Mouse (Mus musculus): ENCODE measurements at regions not wholly inside any gene's neighbourhood (a gene's known extent, or its start where the extent isn't known, plus 50 kb on each side); places are given as distances from the start of the nearest gene placed in this dataset.

- TF ChIP-seq POLR2A (IDR thresholded peaks at IDR 0.05; ENCODE audit: borderline replicate concordance, low read depth, low read length) = no peak
- no peak for TF ChIP-seq CTCF (IDR thresholded peaks at IDR 0.05; ENCODE audit: low read depth, low read length)
- Histone ChIP-seq H3K27ac (ENCODE audit: insufficient read depth, low read depth, low read length) (no peak overlapping the region), H3K4me1 (ENCODE audit: control insufficient read depth, insufficient read depth, low read length) (no peaks in the 10 kb centered on the region), H3K4me3 (ENCODE audit: insufficient read depth, low read length) (no peak overlapping the region)
Measured at GRCm38 (mm10) chr16:7792521-7792920, 632.4 kb downstream of the Tmem114 start.

GRCm38 (mm10) chr16:7790260-7790659, 634.7 kb downstream of the Tmem114 start:
- Histone ChIP-seq H3K4me1 (ENCODE audit: control insufficient read depth, insufficient read depth, low read length) (no peaks in the 10 kb centered on the region), H3K4me3 (ENCODE audit: insufficient read depth, low read length) (no peak overlapping the region), H3K27ac (ENCODE audit: insufficient read depth, low read depth, low read length) (no peak overlapping the region)
- no peak for TF ChIP-seq POLR2A (IDR thresholded peaks at IDR 0.05; ENCODE audit: borderline replicate concordance, low read depth, low read length)
- TF ChIP-seq CTCF (IDR thresholded peaks at IDR 0.05; ENCODE audit: low read depth, low read length) = no peak

GRCm38 (mm10) chr16:7788209-7788608, 636.7 kb downstream of the Tmem114 start:
- TF ChIP-seq CTCF (IDR thresholded peaks at IDR 0.05; ENCODE audit: low read depth, low read length) = no peak
- no peak for TF ChIP-seq POLR2A (IDR thresholded peaks at IDR 0.05; ENCODE audit: borderline replicate concordance, low read depth, low read length)
- Histone ChIP-seq H3K4me3 (ENCODE audit: insufficient read depth, low read length) (no peak overlapping the region), H3K4me1 (ENCODE audit: control insufficient read depth, insufficient read depth, low read length) (no peaks in the 10 kb centered on the region), H3K27ac (ENCODE audit: insufficient read depth, low read depth, low read length) (no peak overlapping the region)

- Histone ChIP-seq H3K4me3 (ENCODE audit: insufficient read depth, low read length) (no peak overlapping the region), H3K27ac (ENCODE audit: insufficient read depth, low read depth, low read length) (no peak overlapping the region), H3K4me1 (ENCODE audit: control insufficient read depth, insufficient read depth, low read length) (no peaks in the 10 kb centered on the region)
- no peak for TF ChIP-seq CTCF (IDR thresholded peaks at IDR 0.05; ENCODE audit: low read depth, low read length)
- no peak for TF ChIP-seq POLR2A (IDR thresholded peaks at IDR 0.05; ENCODE audit: borderline replicate concordance, low read depth, low read length)
Measured at GRCm38 (mm10) chr16:7781506-7781905, 643.4 kb downstream of the Tmem114 start.

- H3K4me1 ChIP-seq (ENCODE audit: control insufficient read depth, insufficient read depth, low read length) = no peaks in the 10 kb centered on the region
- no peak overlapping the region for H3K4me3 ChIP-seq (ENCODE audit: insufficient read depth, low read length)
- no peak overlapping the region for H3K27ac ChIP-seq (ENCODE audit: insufficient read depth, low read depth, low read length)
- TF ChIP-seq CTCF (IDR thresholded peaks at IDR 0.05; ENCODE audit: low read depth, low read length) = no peak
- no peak for TF ChIP-seq POLR2A (IDR thresholded peaks at IDR 0.05; ENCODE audit: borderline replicate concordance, low read depth, low read length)
Measured at GRCm38 (mm10) chr16:7775635-7776034, 649.3 kb downstream of the Tmem114 start.

- TF ChIP-seq POLR2A (IDR thresholded peaks at IDR 0.05; ENCODE audit: borderline replicate concordance, low read depth, low read length) (no peak), CTCF (IDR thresholded peaks at IDR 0.05; ENCODE audit: low read depth, low read length) (no peak)
- Histone ChIP-seq H3K4me3 (ENCODE audit: insufficient read depth, low read length) (no peak overlapping the region), H3K4me1 (ENCODE audit: control insufficient read depth, insufficient read depth, low read length) (no peaks in the 10 kb centered on the region), H3K27ac (ENCODE audit: insufficient read depth, low read depth, low read length) (no peak overlapping the region)
Measured at GRCm38 (mm10) chr16:7768433-7768832, 656.5 kb downstream of the Tmem114 start.

GRCm38 (mm10) chr16:7767691-7768090, 657.2 kb downstream of the Tmem114 start:
- Histone ChIP-seq H3K4me1 (ENCODE audit: control insufficient read depth, insufficient read depth, low read length) (no peaks in the 10 kb centered on the region), H3K27ac (ENCODE audit: insufficient read depth, low read depth, low read length) (no peak overlapping the region), H3K4me3 (ENCODE audit: insufficient read depth, low read length) (no peak overlapping the region)
- TF ChIP-seq CTCF (IDR thresholded peaks at IDR 0.05; ENCODE audit: low read depth, low read length) = no peak
- no peak for TF ChIP-seq POLR2A (IDR thresholded peaks at IDR 0.05; ENCODE audit: borderline replicate concordance, low read depth, low read length)

- no peak overlapping the region for H3K27ac ChIP-seq (ENCODE audit: insufficient read depth, low read depth, low read length)
- H3K4me3 ChIP-seq (ENCODE audit: insufficient read depth, low read length) = no peak overlapping the region
- H3K4me1 ChIP-seq (ENCODE audit: control insufficient read depth, insufficient read depth, low read length) = no peaks in the 10 kb centered on the region
- TF ChIP-seq POLR2A (IDR thresholded peaks at IDR 0.05; ENCODE audit: borderline replicate concordance, low read depth, low read length) = no peak
- TF ChIP-seq CTCF (IDR thresholded peaks at IDR 0.05; ENCODE audit: low read depth, low read length) = no peak
Measured at GRCm38 (mm10) chr16:7764383-7764782, 660.6 kb downstream of the Tmem114 start.

GRCm38 (mm10) chr16:7728186-7728585, 696.8 kb downstream of the Tmem114 start:
- H3K4me1 ChIP-seq (ENCODE audit: control insufficient read depth, insufficient read depth, low read length) = no peaks in the 10 kb centered on the region
- TF ChIP-seq POLR2A (IDR thresholded peaks at IDR 0.05; ENCODE audit: borderline replicate concordance, low read depth, low read length) (no peak), CTCF (IDR thresholded peaks at IDR 0.05; ENCODE audit: low read depth, low read length) (no peak)

GRCm38 (mm10) chr16:7725225-7725624, 699.7 kb downstream of the Tmem114 start:
- H3K4me1 ChIP-seq (ENCODE audit: control insufficient read depth, insufficient read depth, low read length) = no peaks in the 10 kb centered on the region
- H3K4me3 ChIP-seq (ENCODE audit: insufficient read depth, low read length) = no peak overlapping the region
- H3K27ac ChIP-seq (ENCODE audit: insufficient read depth, low read depth, low read length) = no peak overlapping the region
- TF ChIP-seq CTCF (IDR thresholded peaks at IDR 0.05; ENCODE audit: low read depth, low read length) (no peak), POLR2A (IDR thresholded peaks at IDR 0.05; ENCODE audit: borderline replicate concordance, low read depth, low read length) (no peak)

More at GRCm38 (mm10) chr16:7728186-7728585, 696.8 kb downstream of the Tmem114 start:
- H3K27ac ChIP-seq (ENCODE audit: insufficient read depth, low read depth, low read length) = no peak overlapping the region
- H3K4me3 ChIP-seq (ENCODE audit: insufficient read depth, low read length) = no peak overlapping the region

- TF ChIP-seq CTCF (IDR thresholded peaks at IDR 0.05; ENCODE audit: low read depth, low read length) = no peak
- TF ChIP-seq POLR2A (IDR thresholded peaks at IDR 0.05; ENCODE audit: borderline replicate concordance, low read depth, low read length) = no peak
- Histone ChIP-seq H3K4me1 (ENCODE audit: control insufficient read depth, insufficient read depth, low read length) (no peaks in the 10 kb centered on the region), H3K27ac (ENCODE audit: insufficient read depth, low read depth, low read length) (no peak overlapping the region), H3K4me3 (ENCODE audit: insufficient read depth, low read length) (no peak overlapping the region)
Measured at GRCm38 (mm10) chr16:7701471-7701870, 723.5 kb downstream of the Tmem114 start.
